Mouse (Mus musculus) liver, embryonic 13.5 days (tissue): ENCODE measurements around the gene Bpifb3. TPM values are rescaled to one million over a fixed set of nuclear protein-coding genes. Genes with fewer than 3 reads are reported as not detected.

Source experiments
- ATAC-seq: fragments of 200-750 bp; cut with Nextera tagmentation; 2 replicates; pipeline ENCODE4 v1.8.0; 2017; ENCODE audit warnings: low read depth, mild to moderate bottlenecking, moderate number of reproducible peaks, moderate library complexity
- DNase-seq: peaks from one replicate; pipeline ENCODE4 v3.0.0; 2022
- H3K27ac ChIP-seq: fragments of 300-500 bp; sonication (generic); 2 replicates; pipeline ENCODE4 v1.5.1; 2015; ENCODE audit warnings: moderate library complexity, mild to moderate bottlenecking, inconsistent platforms
- H3K27me3 ChIP-seq: fragments of 300-500 bp; sonication (generic); 2 replicates; pipeline ENCODE4 v1.6.1; 2015; ENCODE audit warnings: mild to moderate bottlenecking, inconsistent platforms
- H3K36me3 ChIP-seq: fragments of 300-500 bp; sonication (generic); 2 replicates; pipeline ENCODE4 v1.6.1; 2015; ENCODE audit warnings: mild to moderate bottlenecking, inconsistent platforms
- H3K4me1 ChIP-seq: fragments of 300-500 bp; sonication (generic); replicated peaks from 2 replicates; pipeline ENCODE4 v1.6.1; 2015; ENCODE audit warnings: inconsistent platforms
- H3K4me2 ChIP-seq: fragments of 300-500 bp; sonication (generic); 2 replicates; pipeline ENCODE4 v1.6.1; 2015; ENCODE audit warnings: inconsistent platforms, mild to moderate bottlenecking, moderate library complexity
- H3K4me3 ChIP-seq: fragments of 300-500 bp; sonication (generic); replicated peaks from 2 replicates; pipeline ENCODE4 v1.5.1; 2015; ENCODE audit warnings: mild to moderate bottlenecking, inconsistent platforms
- H3K9ac ChIP-seq: fragments of 300-500 bp; sonication (generic); 2 replicates; pipeline ENCODE4 v1.6.1; 2015; ENCODE audit warnings: mild to moderate bottlenecking, inconsistent platforms
- H3K9me3 ChIP-seq: fragments of 300-500 bp; sonication (generic); replicated peaks from 2 replicates; pipeline ENCODE4 v1.6.1; 2016; ENCODE audit warnings: inconsistent platforms
- whole genome bisulfite sequencing: fragments of 180-500 bp; shearing (Covaris S2); methylation state at CpG from one replicate; pipeline ENCODE4 v1.1.7; 2015; ENCODE audit not compliant: insufficient replicate concordance; 5-methylcytosine and 5-hydroxymethylcytosine counted together
- polyA plus RNA-seq: library from polyadenylated mRNA; unstranded; fragments of >200 nt; fragmentation: Nextera tagmentation; extraction: Ambion mirVana; gene quantifications from 2 replicates; pipeline ENCODE4 v1.2.1, GENCODE M21; 2015

The Bpifb3 gene
- polyA plus RNA-seq, 1 experiment from 2014 or later, result not detected

DNA sequence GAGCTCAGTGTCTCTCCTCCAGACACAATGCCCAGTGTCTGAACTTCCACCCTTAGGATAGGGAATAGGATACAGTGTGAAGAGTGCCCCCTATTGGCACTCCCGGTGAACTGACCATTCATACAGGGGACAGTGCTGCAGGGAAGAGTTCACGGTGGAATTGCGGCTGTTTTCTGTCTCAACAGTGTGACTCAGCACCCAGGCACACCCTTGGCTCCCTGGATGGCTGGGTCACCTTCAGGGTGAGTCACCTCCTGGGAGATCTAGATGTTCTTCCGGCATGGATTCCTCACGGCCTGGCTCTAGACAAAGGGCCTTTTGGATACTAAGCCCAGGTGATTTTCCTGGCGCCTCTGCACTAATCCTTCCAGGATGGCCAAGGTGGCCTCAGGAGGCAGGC is 17.3 kb downstream of the Bpifb3 start:
- ATAC-seq (no peak), DNase-seq (no peak)
- H3K36me3 ChIP-seq, result no peaks in the 10 kb centered on the region
- H3K4me1 ChIP-seq, result no peaks in the 10 kb centered on the region
- no peaks in the 10 kb centered on the region for H3K27me3 ChIP-seq
- no peak overlapping the region for H3K4me2 ChIP-seq
- H3K9me3 ChIP-seq, result no peaks in the 10 kb centered on the region
- H3K9ac ChIP-seq, result no peak overlapping the region
- WGBS, result 72% methylated on average over 6 of the region's 6 CpGs
- no peak overlapping the region for H3K4me3 ChIP-seq
- no peak overlapping the region for H3K27ac ChIP-seq

DNA sequence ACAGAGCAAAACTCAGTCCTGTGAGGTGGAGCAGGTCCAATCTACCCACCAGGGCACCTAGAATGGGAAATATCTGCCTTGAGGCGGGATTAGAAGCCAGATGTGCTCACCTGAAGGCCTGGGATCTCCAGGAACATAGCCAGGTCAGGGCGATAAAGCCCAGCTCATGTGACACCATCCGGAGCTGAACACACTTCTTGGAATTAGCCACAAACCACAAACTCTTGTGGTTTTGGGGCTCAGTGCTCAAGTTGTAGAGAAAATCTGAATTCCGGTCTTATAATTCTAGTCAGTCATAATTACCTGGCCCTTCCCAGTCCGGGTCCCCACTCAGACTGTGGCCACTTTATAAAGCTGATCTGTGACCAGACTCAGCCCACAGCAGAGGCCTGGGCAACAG is 19.8 kb downstream of the Bpifb3 start, which contains the start of gene Bpifb4:
Bpifb4 (plus strand) TSS at position 370 of the 400 bp plus-strand sequence.
- no peaks in the 10 kb centered on the region for H3K36me3 ChIP-seq
- H3K9ac ChIP-seq, result no peak within 1 kb of the TSS
- WGBS, result 31% methylated on average over 5 of the region's 5 CpGs
- H3K27ac ChIP-seq, result no peak within 1 kb of the TSS
- no peak within 1 kb of the TSS for H3K4me3 ChIP-seq
- no peak for ATAC-seq
- DNase-seq, result no peak
- no peak within 1 kb of the TSS for H3K4me2 ChIP-seq
- H3K4me1 ChIP-seq, result no peaks in the 10 kb centered on the region
- no peaks in the 10 kb centered on the region for H3K9me3 ChIP-seq
- no peaks in the 10 kb centered on the region for H3K27me3 ChIP-seq

DNA sequence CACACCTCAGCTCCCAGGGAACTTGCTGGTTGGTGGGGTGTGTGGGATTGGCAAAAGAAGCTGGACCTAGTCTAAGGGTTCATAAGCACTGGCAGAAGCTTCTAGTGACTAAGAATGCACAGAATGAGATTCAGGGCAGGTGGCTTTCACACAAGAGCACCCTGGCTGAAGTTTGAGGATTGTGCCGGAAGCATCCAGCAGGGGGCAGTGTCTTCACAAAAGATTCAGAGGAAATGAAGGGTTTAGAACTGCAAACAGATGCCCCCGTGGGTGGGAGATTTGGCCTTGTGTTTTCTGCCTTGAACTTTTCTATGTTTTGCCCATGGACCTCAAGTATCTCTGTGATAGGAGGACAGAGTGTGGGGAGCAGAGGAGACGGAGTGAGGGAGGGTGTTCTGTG is 25.5 kb downstream of the Bpifb3 start:
- Histone ChIP-seq H3K4me3 (no peak overlapping the region), H3K27me3 (no peaks in the 10 kb centered on the region), H3K9me3 (no peaks in the 10 kb centered on the region), H3K36me3 (no peaks in the 10 kb centered on the region), H3K4me1 (no peaks in the 10 kb centered on the region), H3K4me2 (no peak overlapping the region), H3K27ac (no peak overlapping the region), H3K9ac (no peak overlapping the region)
- ATAC-seq, result no peak
- WGBS, result 26% methylated on average over 3 of the region's 3 CpGs
- peak; percentile 10 for DNase-seq

DNA sequence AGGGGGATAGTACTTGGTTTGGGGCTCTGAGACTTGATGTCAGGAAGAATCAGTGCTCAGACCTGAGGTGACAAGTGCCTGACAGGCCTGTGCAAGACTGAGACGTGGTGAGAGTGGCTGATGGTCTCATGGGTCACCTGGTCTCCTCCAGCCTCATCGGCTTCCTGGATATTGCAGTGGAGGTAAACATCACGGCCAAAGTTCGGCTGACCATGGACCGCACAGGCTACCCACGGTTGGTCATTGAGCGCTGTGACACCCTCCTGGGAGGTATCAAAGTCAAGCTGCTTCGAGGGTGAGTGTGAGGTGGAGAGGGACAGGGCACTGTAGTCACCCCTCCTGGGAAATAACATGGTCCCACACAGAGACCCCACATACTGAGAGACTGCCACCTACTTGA is 26.5 kb downstream of the Bpifb3 start:
- Histone ChIP-seq H3K9me3 (no peaks in the 10 kb centered on the region), H3K4me1 (no peaks in the 10 kb centered on the region), H3K36me3 (no peaks in the 10 kb centered on the region), H3K27me3 (no peaks in the 10 kb centered on the region), H3K4me3 (no peak overlapping the region), H3K27ac (no peak overlapping the region), H3K9ac (no peak overlapping the region), H3K4me2 (no peak overlapping the region)
- DNase-seq (no peak), ATAC-seq (peak; percentile 39)
- WGBS, result 56% methylated on average over 8 of the region's 8 CpGs

DNA sequence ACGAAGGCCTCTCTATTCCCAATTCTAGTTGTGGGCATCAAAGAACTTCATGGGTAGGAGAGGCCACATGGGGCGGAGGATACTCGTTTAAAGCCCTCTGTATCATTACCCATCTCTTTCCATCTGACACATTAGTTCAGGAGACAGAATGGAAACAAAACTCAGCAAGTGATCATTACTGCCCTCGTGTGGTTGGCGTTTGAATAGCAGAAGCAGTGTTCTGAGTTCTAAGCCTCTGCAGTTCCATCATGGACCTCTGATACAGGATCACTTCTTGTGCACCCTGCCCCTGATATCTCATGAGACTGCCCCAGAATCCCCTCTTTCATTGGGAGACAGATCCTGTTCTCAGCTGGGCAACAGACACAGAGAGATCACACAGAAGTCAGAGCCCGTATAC is 34.9 kb downstream of the Bpifb3 start:
- DNase-seq (peak; percentile 24), ATAC-seq (no peak)
- 25% methylated on average over 6 of the region's 6 CpGs for WGBS

DNA sequence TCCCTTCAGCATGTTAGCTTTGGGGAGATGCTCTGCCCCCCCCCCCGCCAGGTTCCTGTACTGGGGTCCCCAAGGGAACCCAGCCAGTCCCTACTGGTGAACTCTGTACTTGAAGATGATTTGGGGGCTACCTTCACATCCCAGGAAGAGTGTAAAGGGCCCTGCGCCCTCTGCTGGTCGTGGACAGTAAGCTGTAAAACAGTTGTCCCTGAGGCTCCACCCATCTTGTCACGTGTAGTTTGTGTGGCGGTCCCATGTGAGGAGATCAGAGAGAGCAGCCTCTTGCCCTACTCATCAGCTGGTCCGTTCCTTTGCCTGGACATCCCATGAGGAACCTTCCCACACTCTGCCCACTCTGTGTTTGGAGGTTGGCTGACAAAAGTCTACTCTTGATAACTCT is 35.8 kb downstream of the Bpifb3 start:
- H3K4me2 ChIP-seq, result 0 out of 2 replicates have a peak overlapping the region, but pooled peaks have one; percentile 14
- no peaks in the 10 kb centered on the region for H3K4me1 ChIP-seq
- no peak overlapping the region for H3K9ac ChIP-seq
- H3K4me3 ChIP-seq, result no peak overlapping the region
- H3K27ac ChIP-seq, result no peak overlapping the region
- no peaks in the 10 kb centered on the region for H3K9me3 ChIP-seq
- DNase-seq, result peak; percentile 34
- no peaks in the 10 kb centered on the region for H3K27me3 ChIP-seq
- no peaks in the 10 kb centered on the region for H3K36me3 ChIP-seq
- WGBS, result 5% methylated on average over 6 of the region's 6 CpGs
- no peak for ATAC-seq

More for the DNA sequence above, 34.9 kb downstream of the Bpifb3 start:
- Histone ChIP-seq H3K27ac (no peak overlapping the region), H3K9ac (no peak overlapping the region), H3K36me3 (no peaks in the 10 kb centered on the region), H3K4me3 (no peak overlapping the region), H3K4me1 (no peaks in the 10 kb centered on the region), H3K4me2 (no peak overlapping the region), H3K9me3 (no peaks in the 10 kb centered on the region), H3K27me3 (no peaks in the 10 kb centered on the region)

DNA sequence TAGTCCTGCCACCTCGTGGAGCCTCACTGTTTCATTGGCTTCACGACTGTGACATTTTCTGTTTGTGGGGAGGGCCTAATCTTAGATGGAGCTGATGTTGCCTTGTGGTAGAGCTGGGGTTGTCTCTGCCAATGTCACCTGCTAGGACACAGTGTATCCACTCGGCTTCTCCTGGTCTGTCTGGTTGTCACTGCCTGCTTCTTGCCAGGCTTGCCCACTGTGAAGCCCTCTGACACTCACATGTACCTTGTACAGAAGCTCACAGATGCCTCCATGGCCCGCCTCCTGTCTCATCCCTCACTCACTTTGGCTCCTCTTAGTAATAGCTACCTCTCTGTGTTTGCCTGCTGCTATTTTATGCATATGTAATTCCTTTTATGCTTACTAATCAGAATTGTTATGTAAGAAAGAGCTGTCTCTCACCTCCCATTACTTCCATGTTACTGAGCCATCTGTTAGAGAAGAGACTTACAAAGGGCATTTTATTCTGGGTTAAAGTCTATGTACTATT is 44.8 kb downstream of the Bpifb3 start:
- ATAC-seq (no peak), DNase-seq (no peak)
- H3K4me1 ChIP-seq, result no peaks in the 10 kb centered on the region
- H3K36me3 ChIP-seq, result no peaks in the 10 kb centered on the region
- H3K27ac ChIP-seq, result no peak overlapping the region
- H3K4me3 ChIP-seq, result no peak overlapping the region
- H3K9ac ChIP-seq, result no peak overlapping the region
- H3K27me3 ChIP-seq, result no peaks in the 10 kb centered on the region
- no peak overlapping the region for H3K4me2 ChIP-seq
- H3K9me3 ChIP-seq, result no peaks in the 10 kb centered on the region
- 42% methylated on average over 4 of the region's 4 CpGs for WGBS

DNA sequence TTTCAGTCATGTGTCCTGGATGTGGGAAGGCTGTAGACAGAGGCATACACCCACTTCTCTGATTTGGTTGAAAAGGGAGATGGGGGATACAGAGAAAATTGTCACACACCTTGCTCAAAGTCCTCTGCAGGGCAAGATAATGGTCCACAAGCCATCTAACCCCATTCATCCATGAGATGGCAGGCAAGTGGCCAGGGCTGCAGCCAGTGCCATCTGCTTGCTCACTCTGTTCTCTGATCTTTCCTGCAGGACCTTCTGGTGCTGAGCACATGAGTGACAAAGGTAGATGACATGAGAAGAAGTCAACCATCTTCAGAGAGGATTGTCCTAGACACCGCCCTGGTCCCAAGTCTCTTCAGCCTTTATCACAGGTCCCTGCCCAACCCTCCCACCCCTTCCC is 45.3 kb downstream of the Bpifb3 start:
- ATAC-seq, result no peak
- H3K4me1 ChIP-seq, result no peaks in the 10 kb centered on the region
- 64% methylated on average over 1 of the region's 1 CpGs for WGBS

DNA sequence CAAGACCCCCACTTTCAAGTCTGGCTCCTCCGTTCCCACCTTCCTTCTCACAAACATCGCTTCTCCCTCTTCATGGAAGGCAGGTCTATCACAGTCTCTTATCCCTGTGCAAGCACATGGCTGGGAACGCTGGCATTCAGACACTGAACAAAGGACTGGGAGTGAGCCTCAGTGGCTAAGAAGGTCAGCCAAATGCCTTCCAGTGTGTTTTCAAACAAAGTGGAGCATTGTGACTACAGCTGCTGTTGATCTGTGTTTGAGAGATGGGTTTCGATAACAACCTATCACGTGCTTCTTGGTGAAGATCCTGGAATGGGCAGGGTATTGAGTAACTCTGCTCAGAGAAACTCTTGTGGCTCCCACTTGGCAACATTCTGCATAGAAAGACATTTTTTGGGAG is 52.2 kb downstream of the Bpifb3 start:
- Histone ChIP-seq H3K9ac (no peak overlapping the region), H3K9me3 (no peaks in the 10 kb centered on the region), H3K27ac (no peak overlapping the region), H3K36me3 (no peaks in the 10 kb centered on the region), H3K27me3 (no peaks in the 10 kb centered on the region), H3K4me2 (no peak overlapping the region), H3K4me3 (no peak overlapping the region), H3K4me1 (no peaks in the 10 kb centered on the region)
- DNase-seq (no peak), ATAC-seq (no peak)
- 65% methylated on average over 5 of the region's 5 CpGs for WGBS

More for the DNA sequence above, 45.3 kb downstream of the Bpifb3 start:
- no peaks in the 10 kb centered on the region for H3K9me3 ChIP-seq
- no peak overlapping the region for H3K4me3 ChIP-seq
- H3K4me2 ChIP-seq, result no peak overlapping the region
- no peak overlapping the region for H3K9ac ChIP-seq
- H3K36me3 ChIP-seq, result no peaks in the 10 kb centered on the region
- no peaks in the 10 kb centered on the region for H3K27me3 ChIP-seq
- H3K27ac ChIP-seq, result no peak overlapping the region
- DNase-seq, result no peak

DNA sequence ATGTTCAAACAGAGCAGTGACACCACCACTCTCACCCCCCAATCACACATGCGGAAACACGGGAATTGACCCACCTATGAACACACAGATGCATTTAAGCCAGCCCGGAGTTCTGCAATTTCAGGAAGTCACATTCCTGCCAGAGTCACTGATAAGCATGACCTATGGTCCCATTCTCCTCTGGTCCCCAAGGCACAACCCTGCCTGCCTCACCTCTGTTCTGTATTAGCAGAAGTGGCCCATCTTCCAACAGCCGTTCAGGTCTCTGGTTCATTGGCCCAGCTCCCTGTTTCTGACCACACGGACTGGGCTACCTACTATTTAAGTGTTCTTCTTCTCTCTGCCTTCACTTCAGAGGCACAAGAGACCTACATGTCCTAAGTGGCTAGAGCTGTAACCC is 56.6 kb downstream of the Bpifb3 start, which contains the start of gene Bpifa6:
Bpifa6 (plus strand) TSS at position 364 of the 400 bp plus-strand sequence.
- H3K27ac ChIP-seq, result no peak within 1 kb of the TSS
- H3K4me1 ChIP-seq, result no peaks in the 10 kb centered on the region
- no peaks in the 10 kb centered on the region for H3K27me3 ChIP-seq
- H3K4me3 ChIP-seq, result no peak within 1 kb of the TSS
- DNase-seq, result no peak
- no peaks in the 10 kb centered on the region for H3K9me3 ChIP-seq
- H3K36me3 ChIP-seq, result no peaks in the 10 kb centered on the region
- no peak within 1 kb of the TSS for H3K9ac ChIP-seq
- H3K4me2 ChIP-seq, result no peak within 1 kb of the TSS
- no peak for ATAC-seq
- 54% methylated on average over 5 of the region's 5 CpGs for WGBS
